Mouse (Mus musculus) CH12.LX (cell line): ENCODE data around the gene Polr3b.

Experiments
- CHD2 ChIP-seq: IDR thresholded peaks from 2 replicates; pipeline ENCODE4 v1.6.1; 2011; ENCODE audit warnings: low read length, improper control_type of control experiment
- CTCF ChIP-seq, 2 experiments: IDR thresholded peaks in 1 of 2; conservative IDR thresholded peaks in 1 of 2; 2 replicates each; pipeline ENCODE4 v1.5.1; 2011 to 2012; ENCODE audit warnings: low read depth in 2 of 2, low read length in 2 of 2, improper control_type of control experiment in 1 of 2, inconsistent platforms in 1 of 2, mild to moderate bottlenecking in 1 of 2, moderate library complexity in 1 of 2
- EP300 ChIP-seq: IDR thresholded peaks from 2 replicates; pipeline ENCODE4 v1.6.1; 2011; ENCODE audit warnings: low read length, improper control_type of control experiment
- ETS1 ChIP-seq: conservative IDR thresholded peaks from 2 replicates; pipeline ENCODE4 v1.6.1; 2012; ENCODE audit warnings: low read depth, mild to moderate bottlenecking, inconsistent platforms, low read length, improper control_type of control experiment, moderate library complexity
- JUND ChIP-seq: conservative IDR thresholded peaks from 2 replicates; pipeline ENCODE4 v1.6.1; 2011; ENCODE audit warnings: low read depth, low read length, improper control_type of control experiment
- POLR2A ChIP-seq: IDR thresholded peaks from 2 replicates; pipeline ENCODE4 v1.6.1; 2011; ENCODE audit warnings: low read depth, mild to moderate bottlenecking, improper control_type of control experiment, low read length
- RCOR1 ChIP-seq: conservative IDR thresholded peaks from 2 replicates; pipeline ENCODE4 v1.6.1; 2012; ENCODE audit warnings: low read depth, mild to moderate bottlenecking, inconsistent platforms, low read length, improper control_type of control experiment
- SMC3 ChIP-seq: IDR thresholded peaks from 2 replicates; pipeline ENCODE4 v1.6.1; 2011; ENCODE audit warnings: low read depth, low read length, improper control_type of control experiment
- TCF12 ChIP-seq: IDR thresholded peaks from 2 replicates; pipeline ENCODE4 v1.6.1; 2014; ENCODE audit warnings: low read depth, mild to moderate bottlenecking, inconsistent platforms, low read length, improper control_type of control experiment
- ZC3H11A ChIP-seq: IDR thresholded peaks from 2 replicates; pipeline ENCODE4 v1.6.1; 2012; ENCODE audit warnings: low read depth, mild to moderate bottlenecking, inconsistent platforms, low read length, improper control_type of control experiment

GRCm38 (mm10) chr10:84608361-84608760, 13.7 kb upstream of the Polr3b start:
- TF ChIP-seq RCOR1 = no peak
- TF ChIP-seq CTCF (conservative IDR thresholded peaks at IDR 0.05 in 1 of 2, IDR thresholded peaks at IDR 0.05 in 1 of 2; ENCODE audit: low read depth in 2 of 2, low read length in 2 of 2) = no peak
- no peak for TF ChIP-seq SMC3
- no peak for TF ChIP-seq POLR2A
- no peak for TF ChIP-seq EP300
- TF ChIP-seq CHD2 = no peak
- TF ChIP-seq JUND = no peak
- no peak for TF ChIP-seq TCF12
- TF ChIP-seq ETS1 = no peak
- TF ChIP-seq ZC3H11A = no peak
